Mouse (Mus musculus): ENCODE measurements around the gene Fgfr2.
"Not testable (repeated sequence)": the region's sequence is repeated elsewhere in the genome, so short reads cannot be mapped to it uniquely, and the experiment has no call there.

The Fgfr2 gene

GRCm38 (mm10) chr7:130475970-130476369, 2647.2 kb downstream of the Fgfr2 start:
- peak; percentile 44 for DNase-seq (ENCODE audit: low read depth)

GRCm38 (mm10) chr7:130473881-130474280, 2649.3 kb downstream of the Fgfr2 start:
- no peak for DNase-seq (ENCODE audit: low read depth)

- DNase-seq (ENCODE audit: low read depth): no peak
These were observed 2650.5 kb downstream of the Fgfr2 start for GRCm38 (mm10) chr7:130472683-130473082.

GRCm38 (mm10) chr7:130471045-130471444, 2652.1 kb downstream of the Fgfr2 start:
- DNase-seq (ENCODE audit: low read depth): no peak

GRCm38 (mm10) chr7:130455587-130456246, 2667.4 kb downstream of the Fgfr2 start:
- DNase-seq (ENCODE audit: low read depth): no peak

GRCm38 (mm10) chr7:130454226-130454625, 2668.9 kb downstream of the Fgfr2 start:
- no peak for DNase-seq (ENCODE audit: low read depth)

GRCm38 (mm10) chr7:130435776-130436175, 2687.4 kb downstream of the Fgfr2 start:
- DNase-seq (ENCODE audit: low read depth): no peak

GRCm38 (mm10) chr7:130432141-130432540, 2691.0 kb downstream of the Fgfr2 start:
- no peak for DNase-seq (ENCODE audit: low read depth)

GRCm38 (mm10) chr7:130426586-130426985, 2696.6 kb downstream of the Fgfr2 start:
- DNase-seq (ENCODE audit: low read depth): no peak

GRCm38 (mm10) chr7:130425991-130426390, 2697.2 kb downstream of the Fgfr2 start:
- no peak for DNase-seq (ENCODE audit: low read depth)

GRCm38 (mm10) chr7:130419961-130420360, 2703.2 kb downstream of the Fgfr2 start:
- no peak for DNase-seq (ENCODE audit: low read depth)

- DNase-seq (ENCODE audit: low read depth): no peak
These were observed 2715.5 kb downstream of the Fgfr2 start for GRCm38 (mm10) chr7:130407622-130408021.

GRCm38 (mm10) chr7:130403346-130403745, 2719.8 kb downstream of the Fgfr2 start:
- DNase-seq (ENCODE audit: low read depth): no peak

- no peak for DNase-seq (ENCODE audit: low read depth)
These were observed 2728.5 kb downstream of the Fgfr2 start for GRCm38 (mm10) chr7:130394697-130395096.

- not testable (repeated sequence) for DNase-seq (ENCODE audit: low read depth)
These were observed 2733.1 kb downstream of the Fgfr2 start for GRCm38 (mm10) chr7:130390060-130390459.

- DNase-seq (ENCODE audit: low read depth): no peak
These were observed 2736.8 kb downstream of the Fgfr2 start for GRCm38 (mm10) chr7:130386308-130386707.

GRCm38 (mm10) chr7:130385732-130386294, 2737.3 kb downstream of the Fgfr2 start:
- DNase-seq (ENCODE audit: low read depth): no peak

- DNase-seq (ENCODE audit: low read depth): no peak
These were observed 2741.0 kb downstream of the Fgfr2 start for GRCm38 (mm10) chr7:130382126-130382525.

GRCm38 (mm10) chr7:130381387-130381951, 2741.7 kb downstream of the Fgfr2 start:
- no peak for DNase-seq (ENCODE audit: low read depth)

GRCm38 (mm10) chr7:130380769-130381355, 2742.3 kb downstream of the Fgfr2 start:
- DNase-seq (ENCODE audit: low read depth): no peak

- DNase-seq (ENCODE audit: low read depth): no peak
These were observed 2742.8 kb downstream of the Fgfr2 start for GRCm38 (mm10) chr7:130380367-130380766.

- DNase-seq (ENCODE audit: low read depth): no peak
These were observed 2743.3 kb downstream of the Fgfr2 start for GRCm38 (mm10) chr7:130379886-130380285.

- no peak for DNase-seq (ENCODE audit: low read depth)
These were observed 2744.8 kb downstream of the Fgfr2 start for GRCm38 (mm10) chr7:130378308-130378707.
